Mouse (Mus musculus) kidney, postnatal 0 days (tissue): ENCODE measurements around the gene Hadha. TPM values are rescaled to one million over a fixed set of nuclear protein-coding genes. Genes with fewer than 3 reads are reported as not detected.

ENCODE experiments used
- ATAC-seq: fragments of 200-750 bp; cut with Nextera tagmentation; replicated peaks from 2 replicates; pipeline ENCODE4 v1.8.0; 2017; ENCODE audit warnings: low read depth, moderate number of reproducible peaks, moderate TSS enrichment, moderate library complexity; ENCODE audit not compliant: low FRiP score
- DNase-seq: peaks from one replicate; pipeline ENCODE4 v3.0.0-alpha.2; 2016; ENCODE audit warnings: low spot score
- H3K27ac ChIP-seq: fragments of 300-500 bp; sonication (generic); 2 replicates; pipeline ENCODE4 v1.5.1; 2014; ENCODE audit warnings: mild to moderate bottlenecking
- H3K27me3 ChIP-seq: fragments of 300-500 bp; sonication (generic); 2 replicates; pipeline ENCODE4 v1.6.1; 2014; ENCODE audit warnings: low read length, mixed read lengths; ENCODE audit not compliant: insufficient read depth
- H3K36me3 ChIP-seq: fragments of 300-500 bp; sonication (generic); 2 replicates; pipeline ENCODE4 v1.6.1; 2014; ENCODE audit warnings: low read length, mixed read lengths; ENCODE audit not compliant: insufficient read depth
- H3K4me1 ChIP-seq: fragments of 300-500 bp; sonication (generic); replicated peaks from 2 replicates; pipeline ENCODE4 v1.6.1; 2014; ENCODE audit warnings: antibody characterized with exemption, low read length, mixed read lengths; ENCODE audit not compliant: insufficient read depth
- H3K4me2 ChIP-seq: fragments of 300-500 bp; sonication (generic); 2 replicates; pipeline ENCODE4 v1.6.1; 2014; ENCODE audit warnings: mild to moderate bottlenecking, low read length, moderate library complexity, mixed read lengths
- H3K4me3 ChIP-seq: fragments of 300-500 bp; sonication (generic); replicated peaks from 2 replicates; pipeline ENCODE4 v1.5.1; 2014; ENCODE audit warnings: low read depth, low read length
- H3K9ac ChIP-seq: fragments of 300-500 bp; sonication (generic); 2 replicates; pipeline ENCODE4 v1.6.1; 2014; ENCODE audit warnings: low read depth, low read length
- H3K9me3 ChIP-seq: fragments of 300-500 bp; sonication (generic); replicated peaks from 2 replicates; pipeline ENCODE4 v1.6.1; 2016; ENCODE audit warnings: low read length, inconsistent platforms, mixed read lengths
- CTCF ChIP-seq: IDR thresholded peaks from 2 replicates; pipeline ENCODE4 v1.5.1; 2016; ENCODE audit warnings: antibody characterized with exemption, low read depth, mild to moderate bottlenecking, moderate library complexity
- WGBS: fragments of 180-500 bp; shearing (Covaris S2); extraction: QIAGEN DNeasy Blood & Tissue Kit; methylation state at CpG from one replicate; pipeline ENCODE4 v1.1.7; 2014; 5-methylcytosine and 5-hydroxymethylcytosine counted together
- polyA plus RNA-seq: library from polyadenylated mRNA; unstranded; fragments of >200 nt; fragmentation: Nextera tagmentation; extraction: Ambion mirVana; gene quantifications from 2 replicates; pipeline ENCODE4 v1.2.1, GENCODE M21; 2015

The Hadha gene
- polyA plus RNA-seq, 1 experiment from 2014 or later: 171 TPM

- no peak for ATAC-seq
- Histone ChIP-seq H3K27me3 (no peaks in the 10 kb centered on the region), H3K9ac (no peak overlapping the region), H3K4me1 (no peaks in the 10 kb centered on the region), H3K27ac (no peak overlapping the region), H3K9me3 (no peaks in the 10 kb centered on the region), H3K36me3 (peaks cover 34% of the 10 kb centered on the region; the same call in 1 of the 2 replicates), H3K4me2 (no peak overlapping the region), H3K4me3 (no peak overlapping the region)
- no peak for DNase-seq
- 92% methylated on average over 6 of the region's 6 CpGs for WGBS
- TF ChIP-seq CTCF: no peak
These were observed 8.4 kb downstream of the Hadha start for GRCm38 (mm10) chr5:30146526-30146925.

- Histone ChIP-seq H3K4me3 (no peak overlapping the region), H3K4me1 (no peaks in the 10 kb centered on the region), H3K4me2 (no peak overlapping the region), H3K9me3 (no peaks in the 10 kb centered on the region), H3K36me3 (peaks cover 50% of the 10 kb centered on the region), H3K27ac (no peak overlapping the region), H3K27me3 (no peaks in the 10 kb centered on the region), H3K9ac (no peak overlapping the region)
- TF ChIP-seq CTCF: no peak
- no peak for DNase-seq
- 91% methylated on average over 4 of the region's 4 CpGs for WGBS
- no peak for ATAC-seq
These were observed 16.8 kb downstream of the Hadha start for GRCm38 (mm10) chr5:30138193-30138592.

GRCm38 (mm10) chr5:30137271-30137670 is 17.7 kb downstream of the Hadha start:
- no peak for TF ChIP-seq CTCF
- no peak for DNase-seq
- 93% methylated on average over 9 of the region's 9 CpGs for WGBS

GRCm38 (mm10) chr5:30135711-30136231 is 19.2 kb downstream of the Hadha start:
- Histone ChIP-seq H3K4me3 (no peak overlapping the region), H3K36me3 (peaks cover 56% of the 10 kb centered on the region), H3K4me1 (no peaks in the 10 kb centered on the region), H3K9ac (no peak overlapping the region), H3K27me3 (no peaks in the 10 kb centered on the region), H3K27ac (no peak overlapping the region), H3K4me2 (no peak overlapping the region), H3K9me3 (no peaks in the 10 kb centered on the region)
- 92% methylated on average over 11 of the region's 11 CpGs for WGBS
- TF ChIP-seq CTCF: no peak
- no peak for DNase-seq
- no peak for ATAC-seq

More at GRCm38 (mm10) chr5:30137271-30137670, 17.7 kb downstream of the Hadha start:
- Histone ChIP-seq H3K9me3 (no peaks in the 10 kb centered on the region), H3K4me2 (no peak overlapping the region), H3K27me3 (no peaks in the 10 kb centered on the region), H3K4me1 (no peaks in the 10 kb centered on the region), H3K4me3 (no peak overlapping the region), H3K9ac (no peak overlapping the region), H3K36me3 (peaks cover 50% of the 10 kb centered on the region), H3K27ac (no peak overlapping the region)
- ATAC-seq: no peak

- Histone ChIP-seq H3K9ac (no peak overlapping the region), H3K27me3 (no peaks in the 10 kb centered on the region), H3K36me3 (peaks cover 61% of the 10 kb centered on the region), H3K4me2 (no peak overlapping the region), H3K4me3 (no peak overlapping the region), H3K9me3 (no peaks in the 10 kb centered on the region), H3K27ac (no peak overlapping the region), H3K4me1 (no peaks in the 10 kb centered on the region)
- TF ChIP-seq CTCF: no peak
- ATAC-seq (no peak), DNase-seq (no peak)
- WGBS: 96% methylated on average over 2 of the region's 2 CpGs
These were observed 22.8 kb downstream of the Hadha start for GRCm38 (mm10) chr5:30132173-30132572.

GRCm38 (mm10) chr5:30131246-30131645 is 23.7 kb downstream of the Hadha start:
- 56% methylated on average over 4 of the region's 4 CpGs for WGBS
- Histone ChIP-seq H3K4me2 (no peak overlapping the region), H3K36me3 (peaks cover 62% of the 10 kb centered on the region), H3K4me1 (no peaks in the 10 kb centered on the region), H3K9me3 (no peaks in the 10 kb centered on the region), H3K9ac (no peak overlapping the region), H3K27me3 (no peaks in the 10 kb centered on the region), H3K4me3 (no peak overlapping the region), H3K27ac (no peak overlapping the region)
- no peak for ATAC-seq
- no peak for DNase-seq
- no peak for TF ChIP-seq CTCF

- WGBS: 95% methylated on average over 6 of the region's 6 CpGs
- no peaks in the 10 kb centered on the region for H3K4me1 ChIP-seq
- no peak overlapping the region for H3K4me3 ChIP-seq
- TF ChIP-seq CTCF: no peak
- H3K27ac ChIP-seq: no peak overlapping the region
- no peaks in the 10 kb centered on the region for H3K27me3 ChIP-seq
- H3K4me2 ChIP-seq: no peak overlapping the region
- H3K9me3 ChIP-seq: no peaks in the 10 kb centered on the region
- H3K9ac ChIP-seq: no peak overlapping the region
- ATAC-seq (no peak), DNase-seq (no peak)
- H3K36me3 ChIP-seq: peaks cover 64% of the 10 kb centered on the region
These were observed 26.3 kb downstream of the Hadha start for GRCm38 (mm10) chr5:30128680-30129079.
